In genomic region chr9:77463861-77464260, GRCm38 (mm10) we compare ENCODE assay signal across 9 mouse cellular contexts.
DNase-seq lines count a peak whose midpoint lies in the region; ATAC-seq lines count a peak whose summit lies in the region.
"Had no signal": no experiment of that assay in that cellular context is flagged by ENCODE, and none has a peak within 500 bp of the region (broad histone marks: within the 10 kb centered on the region; RNA-seq: fewer than 3 reads in every experiment).

No protein-coding gene starts in this region.

- H3K4me3 ChIP-seq in heart, embryonic 14.5 days (ENCODE audit: control insufficient read depth in 1 of 2, insufficient read depth in 1 of 2, low read depth in 1 of 2, low read length in 2 of 2): no peak overlapping the region
- H3K4me3 ChIP-seq in limb, embryonic 10.5 days: no peak overlapping the region

- peak; percentile 18 for DNase-seq in adrenal gland, postnatal 14 days
- no peak for DNase-seq in adrenal gland, adult 2 months
- peak; percentile 20 for DNase-seq in c-Kit-positive CD71-positive TER-119-negative erythroid progenitor cells, embryonic 14.5 days (ENCODE audit: low read depth)
- no peak for DNase-seq in limb, embryonic 10.5 days (ENCODE audit: low spot score)
- no peak for DNase-seq in gastrocnemius, postnatal 10 days
- no peak for DNase-seq in layer of hippocampus, postnatal 36 days
- DNase-seq: cerebellum, adult 2 months had no signal

- peak overlapping the region; percentile 40 for H3K4me2 ChIP-seq in heart, embryonic 14.5 days (ENCODE audit: low read length)

- H3K27ac ChIP-seq in heart, embryonic 14.5 days (replicated peaks in 1 of 2; ENCODE audit: control insufficient read depth in 1 of 2, insufficient read depth in 1 of 2, low read depth in 2 of 2, low read length in 2 of 2): peak overlapping the region; percentile 90 to 98
- peak overlapping the region; percentile 61; the same call in 1 of the 2 replicates for H3K27ac ChIP-seq in limb, embryonic 10.5 days

- H3K9ac ChIP-seq in heart, embryonic 14.5 days (ENCODE audit: low read length): peak overlapping the region; percentile 68

- H3K4me1 ChIP-seq in heart, embryonic 14.5 days (ENCODE audit: control insufficient read depth in 2 of 2, insufficient read depth in 2 of 2, low read length in 2 of 2): peaks cover 32 to 41% of the 10 kb centered on the region in 2 experiments
- peaks cover 38% of the 10 kb centered on the region for H3K4me1 ChIP-seq in limb, embryonic 10.5 days

- ATAC-seq in heart, embryonic 14.5 days (ENCODE audit: insufficient number of reproducible peaks, insufficient read depth, low FRiP score, low read depth): peak; percentile 78
- no peak for ATAC-seq in megakaryocyte, adult 5-6 weeks (ENCODE audit: poor library complexity, severe bottlenecking)

- H3K27me3 ChIP-seq in heart, embryonic 14.5 days (ENCODE audit: control insufficient read depth, insufficient read depth, low read length): no peaks in the 10 kb centered on the region
- no peaks in the 10 kb centered on the region for H3K27me3 ChIP-seq in limb, embryonic 10.5 days (ENCODE audit: low read depth, poor library complexity, severe bottlenecking)

- H3K9me3 ChIP-seq in heart, embryonic 14.5 days (ENCODE audit: control insufficient read depth, low read length): no peaks in the 10 kb centered on the region
- H3K9me3 ChIP-seq in limb, embryonic 10.5 days (replicated peaks): no peaks in the 10 kb centered on the region

- 41% methylated on average over 7 of the region's 7 CpGs for WGBS in heart, embryonic 14.5 days
- 82% methylated on average over 7 of the region's 7 CpGs for WGBS in limb, embryonic 10.5 days

- peaks cover 18% of the 10 kb centered on the region for H3K36me3 ChIP-seq in heart, embryonic 14.5 days (ENCODE audit: control insufficient read depth, insufficient read depth, low read length)
- H3K36me3 ChIP-seq in limb, embryonic 10.5 days: peaks cover 3% of the 10 kb centered on the region; the same call in 1 of the 2 replicates

Comparison
In these comparisons a context has a peak if more than half of its experiments do, and no peak if none do; other contexts are left out.
1. DNase-seq: peak in adrenal gland, postnatal 14 days (single experiment) and c-Kit-positive CD71-positive TER-119-negative erythroid progenitor cells, embryonic 14.5 days (single experiment); none in adrenal gland, adult 2 months (single experiment), limb, embryonic 10.5 days (single experiment), gastrocnemius, postnatal 10 days (single experiment) and layer of hippocampus, postnatal 36 days (0 of 2).